Mouse (Mus musculus) intestine, postnatal 0 days (tissue): ENCODE measurements around the gene Rad54l2. TPM values are rescaled to one million over a fixed set of nuclear protein-coding genes. Genes with fewer than 3 reads are reported as not detected.

ENCODE experiments used
- ATAC-seq: fragments of 200-750 bp; cut with Nextera tagmentation; 2 replicates; pipeline ENCODE4 v1.8.0; 2017; ENCODE audit warnings: mild to moderate bottlenecking, moderate TSS enrichment, moderate library complexity
- H3K27ac ChIP-seq: fragments of 300-500 bp; sonication (generic); 2 replicates; pipeline ENCODE4 v1.5.1; 2014; ENCODE audit warnings: mild to moderate bottlenecking, low read depth, low read length, moderate library complexity
- H3K27me3 ChIP-seq: fragments of 300-500 bp; sonication (generic); replicated peaks from 2 replicates; pipeline ENCODE4 v1.6.1; 2014; ENCODE audit warnings: low read length, mixed read lengths; ENCODE audit not compliant: control insufficient read depth, insufficient read depth
- H3K36me3 ChIP-seq: fragments of 300-500 bp; sonication (generic); 2 replicates; pipeline ENCODE4 v1.6.1; 2014; ENCODE audit warnings: mild to moderate bottlenecking, moderate library complexity; ENCODE audit not compliant: control insufficient read depth, insufficient read depth
- H3K4me1 ChIP-seq: fragments of 300-500 bp; sonication (generic); replicated peaks from 2 replicates; pipeline ENCODE4 v1.6.1; 2014; ENCODE audit warnings: antibody characterized with exemption, low read length, mixed read lengths; ENCODE audit not compliant: control insufficient read depth, insufficient read depth
- H3K4me2 ChIP-seq: fragments of 300-500 bp; sonication (generic); replicated peaks from 2 replicates; pipeline ENCODE4 v1.6.1; 2014; ENCODE audit warnings: low read depth, mild to moderate bottlenecking, moderate library complexity
- H3K4me3 ChIP-seq: fragments of 300-500 bp; sonication (generic); 2 replicates; pipeline ENCODE4 v1.5.1; 2014; ENCODE audit warnings: low read depth, low read length
- H3K9ac ChIP-seq: fragments of 300-500 bp; sonication (generic); 2 replicates; pipeline ENCODE4 v1.6.1; 2014; ENCODE audit warnings: mild to moderate bottlenecking, low read depth, low read length
- H3K9me3 ChIP-seq: fragments of 300-500 bp; sonication (generic); 2 replicates; pipeline ENCODE4 v1.6.1; 2016; ENCODE audit warnings: mixed run types; ENCODE audit not compliant: control insufficient read depth
- CTCF ChIP-seq: sonication (generic); IDR thresholded peaks from 2 replicates; pipeline ENCODE4 v1.5.1; 2016; ENCODE audit warnings: low read depth, mild to moderate bottlenecking, control low read depth, antibody characterized with exemption, moderate library complexity
- WGBS: fragments of 180-500 bp; shearing (Covaris S2); extraction: QIAGEN DNeasy Blood & Tissue Kit; methylation state at CpG from one replicate; pipeline ENCODE4 v1.1.7; 2014; 5-methylcytosine and 5-hydroxymethylcytosine counted together
- polyA plus RNA-seq: library from polyadenylated mRNA; unstranded; fragments of >200 nt; fragmentation: Nextera tagmentation; extraction: Ambion mirVana; gene quantifications from 2 replicates; pipeline ENCODE4 v1.2.1, GENCODE M21; 2015

Gene Rad54l2
- polyA plus RNA-seq, 1 experiment from 2014 or later, result 1.9 TPM

GRCm38 (mm10) chr9:106738199-106738985 lies 50.6 kb downstream of the Rad54l2 start:
- no peak for ATAC-seq
- WGBS, result 94% methylated on average over 2 of the region's 2 CpGs
- TF ChIP-seq CTCF, result no peak
- H3K27ac ChIP-seq, result no peak overlapping the region
- no peak overlapping the region for H3K9ac ChIP-seq
- H3K36me3 ChIP-seq, result no peaks in the 10 kb centered on the region
- no peak overlapping the region for H3K4me2 ChIP-seq
- H3K4me1 ChIP-seq, result no peaks in the 10 kb centered on the region
- H3K9me3 ChIP-seq, result no peaks in the 10 kb centered on the region
- H3K4me3 ChIP-seq, result no peak overlapping the region
- H3K27me3 ChIP-seq, result no peaks in the 10 kb centered on the region

GRCm38 (mm10) chr9:106733690-106734089 lies 55.3 kb downstream of the Rad54l2 start:
- H3K27ac ChIP-seq, result no peak overlapping the region
- no peaks in the 10 kb centered on the region; the same call in 1 of the 2 replicates for H3K36me3 ChIP-seq
- H3K4me3 ChIP-seq, result no peak overlapping the region
- 81% methylated on average over 2 of the region's 2 CpGs for WGBS
- H3K4me1 ChIP-seq, result no peaks in the 10 kb centered on the region
- H3K4me2 ChIP-seq, result no peak overlapping the region
- no peaks in the 10 kb centered on the region for H3K27me3 ChIP-seq
- no peaks in the 10 kb centered on the region for H3K9me3 ChIP-seq
- no peak for ATAC-seq
- no peak overlapping the region for H3K9ac ChIP-seq
- TF ChIP-seq CTCF, result no peak

- WGBS, result 96% methylated on average over 2 of the region's 2 CpGs
- no peak for TF ChIP-seq CTCF
- H3K9me3 ChIP-seq, result no peaks in the 10 kb centered on the region
- no peak overlapping the region for H3K4me2 ChIP-seq
- H3K9ac ChIP-seq, result no peak overlapping the region
- no peak overlapping the region for H3K4me3 ChIP-seq
- H3K4me1 ChIP-seq, result no peaks in the 10 kb centered on the region
- ATAC-seq, result no peak
- no peaks in the 10 kb centered on the region; the same call in 1 of the 2 replicates for H3K36me3 ChIP-seq
- H3K27ac ChIP-seq, result no peak overlapping the region
- no peaks in the 10 kb centered on the region for H3K27me3 ChIP-seq
Measured at GRCm38 (mm10) chr9:106729416-106729815, 59.6 kb downstream of the Rad54l2 start.

GRCm38 (mm10) chr9:106726891-106727290 lies 62.1 kb downstream of the Rad54l2 start:
- TF ChIP-seq CTCF, result no peak
- H3K4me2 ChIP-seq, result no peak overlapping the region
- 76% methylated on average over 1 of the region's 1 CpGs for WGBS
- H3K4me1 ChIP-seq, result no peaks in the 10 kb centered on the region
- ATAC-seq, result no peak
- no peak overlapping the region; the same call in 1 of the 2 replicates for H3K27ac ChIP-seq
- peaks cover 9% of the 10 kb centered on the region; the same call in 1 of the 2 replicates for H3K36me3 ChIP-seq
- H3K9me3 ChIP-seq, result no peaks in the 10 kb centered on the region
- H3K4me3 ChIP-seq, result no peak overlapping the region
- H3K27me3 ChIP-seq, result no peaks in the 10 kb centered on the region
- H3K9ac ChIP-seq, result no peak overlapping the region

- Histone ChIP-seq H3K27me3 (no peaks in the 10 kb centered on the region), H3K4me3 (no peak overlapping the region), H3K36me3 (peaks cover 18% of the 10 kb centered on the region; the same call in 1 of the 2 replicates), H3K4me1 (no peaks in the 10 kb centered on the region), H3K4me2 (no peak overlapping the region), H3K9me3 (no peaks in the 10 kb centered on the region), H3K9ac (no peak overlapping the region), H3K27ac (0 out of 2 replicates have a peak overlapping the region, but pooled peaks have one; percentile 21)
- no peak for ATAC-seq
- WGBS, result 83% methylated on average over 2 of the region's 2 CpGs
- no peak for TF ChIP-seq CTCF
Measured at GRCm38 (mm10) chr9:106725435-106725834, 63.6 kb downstream of the Rad54l2 start.

GRCm38 (mm10) chr9:106724864-106725263 lies 64.1 kb downstream of the Rad54l2 start:
- no peak overlapping the region for H3K4me3 ChIP-seq
- no peaks in the 10 kb centered on the region for H3K4me1 ChIP-seq
- no peaks in the 10 kb centered on the region for H3K27me3 ChIP-seq
- WGBS, result 52% methylated on average over 1 of the region's 1 CpGs
- H3K27ac ChIP-seq, result 0 out of 2 replicates have a peak overlapping the region, but pooled peaks have one; percentile 21
- H3K9me3 ChIP-seq, result no peaks in the 10 kb centered on the region
- TF ChIP-seq CTCF, result no peak
- no peak overlapping the region for H3K4me2 ChIP-seq
- H3K36me3 ChIP-seq, result peaks cover 21% of the 10 kb centered on the region; the same call in 1 of the 2 replicates
- H3K9ac ChIP-seq, result no peak overlapping the region
- ATAC-seq, result peak; percentile 75
